Mouse (Mus musculus) urinary bladder, adult 18-20 months (tissue): Measurements from ENCODE around the gene Them5.

ENCODE experiments used
- DNase-seq, 2 experiments: peaks; one replicate each; pipeline ENCODE4 v3.0.0; 2022; ENCODE audit warnings: low spot score in 2 of 2, mixed read lengths in 2 of 2

The Them5 gene

GRCm38 (mm10) chr3:94341959-94342422 is at the start of gene Them5:
Them5 (plus strand) TSS chr3:94342099.
- DNase-seq: no peak

GRCm38 (mm10) chr3:94305457-94305856 is 36.4 kb upstream of the Them5 start:
- DNase-seq: no peak

- no peak for DNase-seq
Observed at GRCm38 (mm10) chr3:94306975-94307374, 34.9 kb upstream of the Them5 start.

- DNase-seq: peak; percentile 91 to 95
Observed at GRCm38 (mm10) chr3:94309633-94310363, 32.1 kb upstream of the Them5 start, which contains the start of gene Them4. Them4 (plus strand) TSS chr3:94310089.

- DNase-seq: no peak
Observed at GRCm38 (mm10) chr3:94310491-94310890, 31.4 kb upstream of the Them5 start.

GRCm38 (mm10) chr3:94310911-94311310 is 31.0 kb upstream of the Them5 start:
- DNase-seq: no peak

- DNase-seq: no peak
Observed at GRCm38 (mm10) chr3:94311376-94311775, 30.5 kb upstream of the Them5 start.

GRCm38 (mm10) chr3:94328681-94329080 is 13.2 kb upstream of the Them5 start:
- no peak for DNase-seq

GRCm38 (mm10) chr3:94334442-94334841 is 7.5 kb upstream of the Them5 start:
- no peak for DNase-seq

GRCm38 (mm10) chr3:94338522-94338921 is 3.4 kb upstream of the Them5 start:
- DNase-seq: no peak

- no peak for DNase-seq
Observed at GRCm38 (mm10) chr3:94342552-94342951, 653 bp downstream of the Them5 start.

GRCm38 (mm10) chr3:94344182-94344581 is 2.3 kb downstream of the Them5 start:
- no peak for DNase-seq

- DNase-seq: no peak
Observed at GRCm38 (mm10) chr3:94344897-94345296, 3.0 kb downstream of the Them5 start.

- no peak for DNase-seq
Observed at GRCm38 (mm10) chr3:94348146-94348545, 6.2 kb downstream of the Them5 start.

- DNase-seq: no peak
Observed at GRCm38 (mm10) chr3:94360812-94361211, 18.9 kb downstream of the Them5 start.

- DNase-seq: no peak
Observed at GRCm38 (mm10) chr3:94362138-94362537, 20.2 kb downstream of the Them5 start, which contains the start of gene C2cd4d. C2cd4d (plus strand) TSS chr3:94362438.

- peak; percentile 16 to 61 for DNase-seq
Observed at GRCm38 (mm10) chr3:94363291-94364153, 21.6 kb downstream of the Them5 start.

- no peak for DNase-seq
Observed at GRCm38 (mm10) chr3:94364154-94364526, 22.2 kb downstream of the Them5 start.

GRCm38 (mm10) chr3:94366761-94367160 is 24.9 kb downstream of the Them5 start:
- DNase-seq: peak; percentile 62 to 65

- no peak for DNase-seq
Observed at GRCm38 (mm10) chr3:94367511-94367910, 25.6 kb downstream of the Them5 start.

GRCm38 (mm10) chr3:94368631-94369030 is 26.7 kb downstream of the Them5 start:
- DNase-seq: no peak

- DNase-seq: no peak
Observed at GRCm38 (mm10) chr3:94369709-94370108, 27.8 kb downstream of the Them5 start.

- DNase-seq: peak; percentile 71 to 85
Observed at GRCm38 (mm10) chr3:94371637-94372036, 29.7 kb downstream of the Them5 start.
